Mouse (Mus musculus): ENCODE results near the gene Timm9.

DNA sequence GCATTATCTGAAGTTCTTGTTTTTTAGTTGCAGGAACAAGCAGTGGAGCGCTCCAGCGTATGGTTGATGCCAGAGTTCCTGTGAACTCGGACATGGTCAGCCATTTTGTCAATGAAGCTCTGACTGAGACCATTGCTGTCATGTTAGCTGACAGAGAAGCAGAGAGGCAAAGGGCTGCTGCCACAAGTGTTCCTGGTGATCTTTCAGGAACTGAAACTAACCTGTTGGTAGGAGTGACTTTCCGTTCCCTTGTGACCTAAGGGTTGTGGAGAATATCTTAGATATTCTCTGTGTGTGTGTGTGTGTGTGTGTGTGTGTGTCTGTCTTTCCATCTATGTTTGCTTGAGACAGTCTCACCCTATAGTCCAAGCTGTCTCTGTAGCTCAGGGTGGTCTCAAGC lies 47.9 kb upstream of the Timm9 start:
- no peak for TF ChIP-seq CTCF (IDR thresholded peaks at IDR 0.05)
- TF ChIP-seq EP300 (IDR thresholded peaks at IDR 0.05) = no peak
